Mouse (Mus musculus) midbrain, embryonic 12.5 days (tissue): ENCODE measurements around the gene Ascl1. TPM values are rescaled to one million over a fixed set of nuclear protein-coding genes. Genes with fewer than 3 reads are reported as not detected.

Source experiments
- ATAC-seq: fragments of 200-750 bp; cut with Nextera tagmentation; 2 replicates; pipeline ENCODE4 v1.8.0; 2017; ENCODE audit warnings: low read depth, moderate TSS enrichment, moderate library complexity; ENCODE audit not compliant: low FRiP score
- H3K27ac ChIP-seq: fragments of 300-500 bp; sonication (generic); replicated peaks from 2 replicates; pipeline ENCODE4 v1.5.1; 2016; ENCODE audit warnings: mild to moderate bottlenecking
- H3K27me3 ChIP-seq: fragments of 300-500 bp; sonication (generic); 2 replicates; pipeline ENCODE4 v1.6.1; 2016; ENCODE audit warnings: mild to moderate bottlenecking
- H3K36me3 ChIP-seq: fragments of 300-500 bp; sonication (generic); 2 replicates; pipeline ENCODE4 v1.6.1; 2016
- H3K4me1 ChIP-seq: fragments of 300-500 bp; sonication (generic); 2 replicates; pipeline ENCODE4 v1.6.1; 2016
- H3K4me2 ChIP-seq: fragments of 300-500 bp; sonication (generic); replicated peaks from 2 replicates; pipeline ENCODE4 v1.6.1; 2016; ENCODE audit warnings: mild to moderate bottlenecking, moderate library complexity
- H3K4me3 ChIP-seq: fragments of 300-500 bp; sonication (generic); 2 replicates; pipeline ENCODE4 v1.5.1; 2016; ENCODE audit warnings: mild to moderate bottlenecking
- H3K9ac ChIP-seq: fragments of 300-500 bp; sonication (generic); replicated peaks from 2 replicates; pipeline ENCODE4 v1.6.1; 2016; ENCODE audit warnings: mild to moderate bottlenecking, moderate library complexity
- H3K9me3 ChIP-seq: fragments of 300-500 bp; sonication (generic); 2 replicates; pipeline ENCODE4 v1.6.1; 2016; ENCODE audit warnings: mild to moderate bottlenecking
- WGBS: fragments of 180-500 bp; shearing (Covaris S2); methylation state at CpG from one replicate; pipeline ENCODE4 v1.1.7; 2016; 5-methylcytosine and 5-hydroxymethylcytosine counted together
- polyA plus RNA-seq: library from polyadenylated mRNA; unstranded; fragments of >200 nt; fragmentation: Nextera tagmentation; extraction: Ambion mirVana; gene quantifications from 2 replicates; pipeline ENCODE4 v1.2.1, GENCODE M21; 2016

The Ascl1 gene
- polyA plus RNA-seq, 1 experiment from 2014 or later: 113 TPM

DNA sequence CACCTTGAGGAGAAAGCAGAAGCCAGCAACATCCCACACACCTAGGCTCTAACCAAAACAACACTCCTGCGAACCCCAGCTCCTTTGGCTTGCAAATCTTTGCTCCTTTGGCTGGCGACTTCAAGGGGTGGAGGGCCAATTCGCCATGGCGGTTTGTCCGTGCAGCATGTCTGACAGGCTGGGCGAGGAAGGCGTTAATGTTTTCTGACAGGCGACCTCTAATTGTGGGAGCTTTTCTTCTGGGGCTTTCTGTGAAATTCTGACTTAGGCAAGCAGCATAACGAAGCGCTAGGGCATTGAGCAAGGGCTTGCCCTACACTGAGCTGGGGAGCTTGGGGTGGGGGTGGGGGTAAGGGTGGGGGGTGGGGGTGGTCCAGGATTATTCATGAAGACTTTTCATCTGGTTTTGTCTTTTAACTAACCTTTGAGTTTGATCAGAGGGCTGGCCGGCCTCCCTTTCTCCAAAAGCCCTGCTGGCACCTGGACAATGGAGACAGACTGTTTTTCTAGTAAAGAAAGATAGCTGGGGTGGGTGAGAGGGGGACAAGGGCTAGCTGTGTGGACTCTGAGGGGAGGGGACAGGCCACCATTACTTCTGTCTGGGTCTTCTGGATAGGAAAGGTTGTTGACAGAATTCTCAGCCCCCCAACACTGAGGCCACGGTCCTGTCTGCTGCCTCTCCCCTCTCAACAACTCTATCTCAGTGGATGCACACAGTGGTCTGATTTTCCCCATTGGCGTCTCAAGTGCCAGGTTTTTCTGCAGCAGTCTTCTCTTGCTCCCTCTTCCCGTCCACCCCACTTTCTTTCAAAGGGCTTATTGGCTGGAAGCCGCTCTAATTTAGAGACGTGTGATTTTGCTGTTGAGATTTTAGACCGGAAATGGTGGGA lies 8.4 kb downstream of the Ascl1 start:
- H3K9ac ChIP-seq: peak overlapping the region; percentile 46
- H3K9me3 ChIP-seq: 0 out of 2 replicates have a peak, but pooled peaks cover 2% of the 10 kb centered on the region
- WGBS: 2% methylated on average over 17 of the region's 17 CpGs
- H3K36me3 ChIP-seq: no peaks in the 10 kb centered on the region
- peak overlapping the region; percentile 77 for H3K4me2 ChIP-seq
- H3K4me3 ChIP-seq: peak overlapping the region; percentile 42
- H3K27me3 ChIP-seq: 0 out of 2 replicates have a peak, but pooled peaks cover 18% of the 10 kb centered on the region
- peak overlapping the region; percentile 77 for H3K27ac ChIP-seq
- peak; percentile 79 for ATAC-seq
- H3K4me1 ChIP-seq: peaks cover 52% of the 10 kb centered on the region

DNA sequence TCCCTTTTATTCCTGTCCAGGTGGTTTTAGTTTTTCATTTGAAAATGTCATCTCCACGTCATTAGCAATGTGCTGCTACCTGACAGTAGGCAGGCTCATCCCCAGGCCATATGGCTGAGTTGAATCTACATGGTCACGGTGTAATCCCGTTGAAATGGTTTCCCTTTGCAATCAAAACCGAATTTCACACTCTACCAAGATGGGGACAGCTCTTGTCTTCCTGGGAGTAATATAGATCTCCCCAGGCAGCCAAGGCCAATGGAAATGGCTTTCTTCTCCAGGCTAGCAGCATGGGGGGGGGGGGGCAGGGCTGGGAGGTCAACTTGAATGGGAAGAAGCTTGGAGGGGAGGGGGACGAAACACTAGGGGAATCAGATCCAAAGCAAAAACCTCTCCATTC lies 15.6 kb downstream of the Ascl1 start:
- Histone ChIP-seq H3K4me1 (peaks cover 18% of the 10 kb centered on the region), H3K27me3 (peaks cover 7% of the 10 kb centered on the region; the same call in 1 of the 2 replicates), H3K9me3 (0 out of 2 replicates have a peak, but pooled peaks cover 4% of the 10 kb centered on the region), H3K36me3 (no peaks in the 10 kb centered on the region), H3K9ac (no peak overlapping the region), H3K4me2 (no peak overlapping the region), H3K4me3 (no peak overlapping the region), H3K27ac (no peak overlapping the region)
- WGBS: 45% methylated on average over 5 of the region's 5 CpGs
- ATAC-seq: peak; percentile 56; the same call in 1 of the 2 replicates

- 36% methylated on average over 2 of the region's 2 CpGs for WGBS
- Histone ChIP-seq H3K9ac (no peak overlapping the region), H3K4me1 (peaks cover 19% of the 10 kb centered on the region), H3K27me3 (peaks cover 3% of the 10 kb centered on the region; the same call in 1 of the 2 replicates), H3K36me3 (no peaks in the 10 kb centered on the region), H3K4me3 (no peak overlapping the region), H3K9me3 (0 out of 2 replicates have a peak, but pooled peaks cover 2% of the 10 kb centered on the region), H3K4me2 (no peak overlapping the region), H3K27ac (no peak overlapping the region)
- no peak for ATAC-seq
Measured at GRCm38 (mm10) chr10:87474971-87475370, 18.5 kb downstream of the Ascl1 start.

GRCm38 (mm10) chr10:87473475-87474131 lies 19.9 kb downstream of the Ascl1 start:
- Histone ChIP-seq H3K27me3 (peaks cover 3% of the 10 kb centered on the region; the same call in 1 of the 2 replicates), H3K27ac (peak overlapping the region; percentile 70), H3K9me3 (no peaks in the 10 kb centered on the region), H3K4me1 (peaks cover 19% of the 10 kb centered on the region), H3K4me2 (no peak overlapping the region), H3K4me3 (no peak overlapping the region), H3K36me3 (no peaks in the 10 kb centered on the region), H3K9ac (no peak overlapping the region)
- 14% methylated on average over 10 of the region's 10 CpGs for WGBS
- ATAC-seq: peak; percentile 78

- WGBS: 98% methylated on average over 3 of the region's 3 CpGs
- H3K36me3 ChIP-seq: no peaks in the 10 kb centered on the region
- no peaks in the 10 kb centered on the region for H3K27me3 ChIP-seq
- H3K4me3 ChIP-seq: no peak overlapping the region
- no peak overlapping the region for H3K4me2 ChIP-seq
- H3K9me3 ChIP-seq: no peaks in the 10 kb centered on the region
- ATAC-seq: no peak
- no peak overlapping the region for H3K9ac ChIP-seq
- peaks cover 33% of the 10 kb centered on the region for H3K4me1 ChIP-seq
- H3K27ac ChIP-seq: no peak overlapping the region
Measured at GRCm38 (mm10) chr10:87450777-87451176, 42.7 kb downstream of the Ascl1 start.

GRCm38 (mm10) chr10:87449368-87449767 lies 44.1 kb downstream of the Ascl1 start:
- Histone ChIP-seq H3K36me3 (no peaks in the 10 kb centered on the region), H3K4me3 (no peak overlapping the region), H3K4me1 (peaks cover 33% of the 10 kb centered on the region), H3K27me3 (no peaks in the 10 kb centered on the region), H3K9me3 (no peaks in the 10 kb centered on the region), H3K4me2 (no peak overlapping the region), H3K27ac (no peak overlapping the region), H3K9ac (no peak overlapping the region)
- no peak for ATAC-seq
- WGBS: 59% methylated on average over 6 of the region's 6 CpGs

DNA sequence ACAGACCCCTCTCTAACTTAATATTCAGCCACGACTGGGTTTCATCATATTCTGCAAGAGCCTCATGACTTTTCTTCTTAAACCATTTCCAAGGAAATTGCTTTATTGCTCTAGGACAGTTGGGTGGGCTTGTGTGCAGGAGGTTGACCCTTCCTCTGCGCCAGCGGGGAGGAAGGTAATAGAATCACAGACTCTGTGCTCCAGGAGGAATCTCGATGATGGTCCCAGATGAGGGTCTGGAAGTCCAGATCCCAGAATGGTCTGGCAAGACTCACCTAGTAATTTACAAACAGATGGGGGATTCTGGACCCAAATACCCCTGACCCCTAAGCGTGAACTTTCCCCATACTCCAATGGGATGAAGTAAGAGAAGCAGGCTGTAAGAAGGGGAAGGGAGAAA lies 45.2 kb downstream of the Ascl1 start:
- Histone ChIP-seq H3K4me2 (peak overlapping the region; percentile 37), H3K4me1 (peaks cover 33% of the 10 kb centered on the region), H3K9ac (peak overlapping the region; percentile 6), H3K27me3 (no peaks in the 10 kb centered on the region), H3K4me3 (no peak overlapping the region), H3K36me3 (no peaks in the 10 kb centered on the region), H3K27ac (peak overlapping the region; percentile 82), H3K9me3 (no peaks in the 10 kb centered on the region)
- WGBS: 27% methylated on average over 5 of the region's 5 CpGs
- ATAC-seq: no peak; the same call in 1 of the 2 replicates

GRCm38 (mm10) chr10:87447754-87448095 lies 45.7 kb downstream of the Ascl1 start:
- Histone ChIP-seq H3K27me3 (no peaks in the 10 kb centered on the region), H3K9ac (peak overlapping the region; percentile 6; the same call in 1 of the 2 replicates), H3K4me3 (no peak overlapping the region), H3K9me3 (no peaks in the 10 kb centered on the region), H3K4me1 (peaks cover 33% of the 10 kb centered on the region), H3K4me2 (peak overlapping the region; percentile 37), H3K36me3 (no peaks in the 10 kb centered on the region), H3K27ac (peak overlapping the region; percentile 82)
- 3% methylated on average over 9 of the region's 9 CpGs for WGBS
- peak; percentile 99 for ATAC-seq

- 14% methylated on average over 13 of the region's 13 CpGs for WGBS
- Histone ChIP-seq H3K36me3 (no peaks in the 10 kb centered on the region), H3K27ac (peak overlapping the region; percentile 82), H3K27me3 (no peaks in the 10 kb centered on the region), H3K9ac (no peak overlapping the region), H3K4me3 (no peak overlapping the region), H3K9me3 (no peaks in the 10 kb centered on the region), H3K4me2 (peak overlapping the region; percentile 37), H3K4me1 (peaks cover 33% of the 10 kb centered on the region)
- ATAC-seq: peak; percentile 51
Measured at GRCm38 (mm10) chr10:87446829-87447753, 46.4 kb downstream of the Ascl1 start.

DNA sequence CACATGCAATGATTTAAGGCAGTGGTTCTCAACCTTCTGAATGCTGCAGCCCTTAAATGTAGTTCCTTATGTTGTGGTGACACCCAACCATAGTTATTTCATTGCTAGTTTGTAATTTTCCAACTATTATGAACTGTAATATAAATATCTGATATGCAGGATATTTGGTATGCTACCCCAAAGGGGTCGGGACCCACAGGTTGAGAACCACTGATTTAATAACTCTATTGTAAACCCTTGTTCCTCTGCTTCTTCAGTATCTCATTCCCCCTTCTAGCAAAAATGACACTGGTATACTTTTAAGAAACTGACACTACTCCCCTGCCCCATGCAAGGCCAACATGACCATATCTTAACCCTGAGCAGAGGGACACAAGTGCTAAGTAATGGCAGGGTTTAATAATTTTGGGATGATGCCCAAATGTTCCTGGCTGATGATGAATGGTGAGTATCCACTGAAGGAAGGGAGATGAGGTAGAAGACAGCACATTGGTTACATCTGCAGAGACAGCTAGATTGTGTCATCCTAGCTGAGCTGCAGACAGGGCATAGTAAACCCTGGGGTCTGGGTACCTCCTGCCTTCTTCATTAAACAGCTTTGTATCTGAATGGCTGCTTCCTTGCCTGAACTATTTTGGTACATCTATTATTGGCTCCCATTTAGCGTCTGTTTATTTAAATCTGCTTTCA lies 47.2 kb downstream of the Ascl1 start:
- Histone ChIP-seq H3K9ac (no peak overlapping the region), H3K27ac (peak overlapping the region; percentile 82), H3K9me3 (no peaks in the 10 kb centered on the region), H3K36me3 (no peaks in the 10 kb centered on the region), H3K4me3 (no peak overlapping the region), H3K27me3 (no peaks in the 10 kb centered on the region), H3K4me2 (peak overlapping the region; percentile 37; the same call in 1 of the 2 replicates), H3K4me1 (peaks cover 33% of the 10 kb centered on the region)
- no peak for ATAC-seq
- 79% methylated on average over 2 of the region's 2 CpGs for WGBS
